Mouse (Mus musculus) bone marrow macrophage, adult 2 months (primary cell): ENCODE results near the gene Glis3.

Experiments
- CTCF ChIP-seq: IDR thresholded peaks from 2 replicates; pipeline ENCODE4 v1.5.1; 2012; ENCODE audit warnings: low read depth, mild to moderate bottlenecking, low read length, moderate library complexity
- POLR2A ChIP-seq: IDR thresholded peaks from 2 replicates; pipeline ENCODE4 v1.6.1; 2012; ENCODE audit warnings: mild to moderate bottlenecking, low read depth, low read length, borderline replicate concordance

DNA sequence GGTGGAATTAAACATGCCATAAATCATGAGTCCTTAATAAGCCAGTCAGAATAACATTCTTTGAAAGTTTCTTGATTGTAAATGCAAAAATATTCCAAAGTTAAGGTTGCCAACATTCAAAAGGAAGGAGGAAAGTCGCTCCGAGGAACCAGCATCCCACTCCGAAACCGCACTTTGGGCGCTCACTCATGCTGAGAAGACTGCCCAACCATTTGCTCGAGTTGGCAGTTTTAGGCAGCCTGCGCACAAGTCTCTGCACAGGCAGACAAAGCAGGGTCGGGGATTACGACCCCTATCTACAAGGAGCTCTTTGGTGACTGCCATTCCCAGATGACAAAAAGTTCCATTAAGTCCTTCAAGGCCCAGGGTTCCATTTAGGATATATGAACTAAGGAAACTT lies 298.4 kb downstream of the Glis3 start:
- TF ChIP-seq POLR2A (no peak), CTCF (no peak)
